Mouse (Mus musculus): ENCODE results near the gene Vwce. TPM values are rescaled to one million over a fixed set of nuclear protein-coding genes. Genes with fewer than 3 reads are reported as not detected.

Vwce gene
- polyA plus RNA-seq, 1 experiment from 2014 or later, result 3.0 TPM

GRCm38 (mm10) chr19:10598188-10598587 is 35.8 kb upstream of the Vwce start:
- H3K4me1 ChIP-seq (replicated peaks; ENCODE audit: insufficient read depth, low read length), result 0 out of 2 replicates have a peak, but pooled peaks cover 1% of the 10 kb centered on the region
- H3K27ac ChIP-seq, result no peak overlapping the region
- H3K9me3 ChIP-seq (replicated peaks; ENCODE audit: low read length), result no peaks in the 10 kb centered on the region
- no peak overlapping the region for H3K4me3 ChIP-seq (replicated peaks; ENCODE audit: low read depth, low read length)
- no peak for ATAC-seq (replicated peaks; ENCODE audit: low FRiP score, low read depth)
- no peak for DNase-seq (ENCODE audit: low spot score)
- H3K9ac ChIP-seq (ENCODE audit: low read depth, low read length), result no peak overlapping the region
- H3K27me3 ChIP-seq (ENCODE audit: insufficient read depth, low read length), result no peaks in the 10 kb centered on the region
- peak; percentile 41; the same call in 1 of the 2 replicates for TF ChIP-seq CTCF (IDR thresholded peaks at IDR 0.05; ENCODE audit: low read depth)
- no peak overlapping the region for H3K4me2 ChIP-seq (ENCODE audit: low read length)
- H3K36me3 ChIP-seq (ENCODE audit: insufficient read depth, low read length), result peaks cover 16% of the 10 kb centered on the region
- WGBS, result 44% methylated on average over 3 of the region's 3 CpGs

- DNase-seq (ENCODE audit: low spot score) (no peak), ATAC-seq (replicated peaks; ENCODE audit: low FRiP score, low read depth) (no peak)
- H3K27ac ChIP-seq, result no peak overlapping the region
- H3K36me3 ChIP-seq (ENCODE audit: insufficient read depth, low read length), result peaks cover 15% of the 10 kb centered on the region
- 94% methylated on average over 2 of the region's 2 CpGs for WGBS
- H3K27me3 ChIP-seq (ENCODE audit: insufficient read depth, low read length), result no peaks in the 10 kb centered on the region
- H3K9ac ChIP-seq (ENCODE audit: low read depth, low read length), result no peak overlapping the region
- H3K4me3 ChIP-seq (replicated peaks; ENCODE audit: low read depth, low read length), result no peak overlapping the region
- TF ChIP-seq CTCF (IDR thresholded peaks at IDR 0.05; ENCODE audit: low read depth), result no peak
- no peaks in the 10 kb centered on the region for H3K9me3 ChIP-seq (replicated peaks; ENCODE audit: low read length)
- H3K4me2 ChIP-seq (ENCODE audit: low read length), result no peak overlapping the region
- peaks cover 6% of the 10 kb centered on the region; the same call in 1 of the 2 replicates for H3K4me1 ChIP-seq (replicated peaks; ENCODE audit: insufficient read depth, low read length)
Measured at GRCm38 (mm10) chr19:10599648-10600047, 34.4 kb upstream of the Vwce start.

- no peak for TF ChIP-seq CTCF (IDR thresholded peaks at IDR 0.05; ENCODE audit: low read depth)
- no peak for ATAC-seq (replicated peaks; ENCODE audit: low FRiP score, low read depth)
- 5% methylated on average over 6 of the region's 6 CpGs for WGBS
Measured at GRCm38 (mm10) chr19:10602247-10602769, 31.7 kb upstream of the Vwce start.

GRCm38 (mm10) chr19:10602787-10603186 is 31.2 kb upstream of the Vwce start:
- DNase-seq (ENCODE audit: low spot score), result peak; percentile 97
- ATAC-seq (replicated peaks; ENCODE audit: low FRiP score, low read depth), result 0 out of 2 replicates have a peak, but pooled peaks have one; percentile 40
- under 1% methylated on average over 9 of the region's 9 CpGs for WGBS
- Histone ChIP-seq H3K9ac (ENCODE audit: low read depth, low read length) (peak overlapping the region; percentile 40), H3K27ac (peak overlapping the region; percentile 90), H3K4me2 (ENCODE audit: low read length) (peak overlapping the region; percentile 59), H3K9me3 (replicated peaks; ENCODE audit: low read length) (no peaks in the 10 kb centered on the region), H3K27me3 (ENCODE audit: insufficient read depth, low read length) (no peaks in the 10 kb centered on the region), H3K36me3 (ENCODE audit: insufficient read depth, low read length) (peaks cover 7% of the 10 kb centered on the region), H3K4me3 (replicated peaks; ENCODE audit: low read depth, low read length) (peak overlapping the region; percentile 25; the same call in 1 of the 2 replicates), H3K4me1 (replicated peaks; ENCODE audit: insufficient read depth, low read length) (peaks cover 12% of the 10 kb centered on the region)
- peak; percentile 94 for TF ChIP-seq CTCF (IDR thresholded peaks at IDR 0.05; ENCODE audit: low read depth)

More at GRCm38 (mm10) chr19:10602247-10602769, 31.7 kb upstream of the Vwce start:
- Histone ChIP-seq H3K4me3 (replicated peaks; ENCODE audit: low read depth, low read length) (peak overlapping the region; percentile 25; the same call in 1 of the 2 replicates), H3K9me3 (replicated peaks; ENCODE audit: low read length) (no peaks in the 10 kb centered on the region), H3K27me3 (ENCODE audit: insufficient read depth, low read length) (no peaks in the 10 kb centered on the region), H3K36me3 (ENCODE audit: insufficient read depth, low read length) (0 out of 2 replicates have a peak, but pooled peaks cover 4% of the 10 kb centered on the region), H3K4me1 (replicated peaks; ENCODE audit: insufficient read depth, low read length) (peaks cover 12% of the 10 kb centered on the region), H3K9ac (ENCODE audit: low read depth, low read length) (peak overlapping the region; percentile 40), H3K27ac (peak overlapping the region; percentile 90), H3K4me2 (ENCODE audit: low read length) (peak overlapping the region; percentile 59)
- peak; percentile 63 for DNase-seq (ENCODE audit: low spot score)

- Histone ChIP-seq H3K4me1 (replicated peaks; ENCODE audit: insufficient read depth, low read length) (peaks cover 12% of the 10 kb centered on the region), H3K9me3 (replicated peaks; ENCODE audit: low read length) (no peaks in the 10 kb centered on the region), H3K27ac (peak overlapping the region; percentile 91), H3K9ac (ENCODE audit: low read depth, low read length) (peak overlapping the region; percentile 44; the same call in 1 of the 2 replicates), H3K36me3 (ENCODE audit: insufficient read depth, low read length) (peaks cover 14% of the 10 kb centered on the region), H3K4me2 (ENCODE audit: low read length) (peak overlapping the region; percentile 59), H3K27me3 (ENCODE audit: insufficient read depth, low read length) (no peaks in the 10 kb centered on the region), H3K4me3 (replicated peaks; ENCODE audit: low read depth, low read length) (peak overlapping the region; percentile 4; the same call in 1 of the 2 replicates)
- DNase-seq (ENCODE audit: low spot score) (peak; percentile 17), ATAC-seq (replicated peaks; ENCODE audit: low FRiP score, low read depth) (peak; percentile 7; the same call in 1 of the 2 replicates)
- 69% methylated on average over 18 of the region's 18 CpGs for WGBS
- TF ChIP-seq CTCF (IDR thresholded peaks at IDR 0.05; ENCODE audit: low read depth), result no peak
Measured at GRCm38 (mm10) chr19:10603660-10604523, 30.1 kb upstream of the Vwce start.

GRCm38 (mm10) chr19:10604534-10604933 is 29.5 kb upstream of the Vwce start:
- Histone ChIP-seq H3K9me3 (replicated peaks; ENCODE audit: low read length) (no peaks in the 10 kb centered on the region), H3K36me3 (ENCODE audit: insufficient read depth, low read length) (peaks cover 17% of the 10 kb centered on the region), H3K4me3 (replicated peaks; ENCODE audit: low read depth, low read length) (peak overlapping the region; percentile 79), H3K27me3 (ENCODE audit: insufficient read depth, low read length) (no peaks in the 10 kb centered on the region), H3K4me1 (replicated peaks; ENCODE audit: insufficient read depth, low read length) (peaks cover 12% of the 10 kb centered on the region), H3K27ac (peak overlapping the region; percentile 91), H3K4me2 (ENCODE audit: low read length) (peak overlapping the region; percentile 72), H3K9ac (ENCODE audit: low read depth, low read length) (peak overlapping the region; percentile 69)
- WGBS, result 27% methylated on average over 3 of the region's 3 CpGs
- no peak for DNase-seq (ENCODE audit: low spot score)
- no peak for TF ChIP-seq CTCF (IDR thresholded peaks at IDR 0.05; ENCODE audit: low read depth)
- ATAC-seq (replicated peaks; ENCODE audit: low FRiP score, low read depth), result no peak
